Mouse (Mus musculus) heart, postnatal 25 days (tissue): Measurements from ENCODE around the gene Hectd4. TPM values are rescaled to one million over a fixed set of nuclear protein-coding genes. Genes with fewer than 3 reads are reported as not detected.

Source experiments
- DNase-seq: peaks from one replicate; pipeline ENCODE4 v3.0.0; 2022; ENCODE audit warnings: low spot score
- intact Hi-C: fragments of 180-260 bp; cut with DNase I; formaldehyde crosslinking; loops from one replicate; pipeline ENCODE4 v1.15.1; 2025
- total RNA-seq, 2 experiments: library from RNA; stranded (reverse); gene quantifications; 2 replicates each; pipeline ENCODE4 v1.2.3; 2021

Gene Hectd4
- 10 to 100 TPM; 19.3 to 23.0 TPM for total RNA-seq

DNA sequence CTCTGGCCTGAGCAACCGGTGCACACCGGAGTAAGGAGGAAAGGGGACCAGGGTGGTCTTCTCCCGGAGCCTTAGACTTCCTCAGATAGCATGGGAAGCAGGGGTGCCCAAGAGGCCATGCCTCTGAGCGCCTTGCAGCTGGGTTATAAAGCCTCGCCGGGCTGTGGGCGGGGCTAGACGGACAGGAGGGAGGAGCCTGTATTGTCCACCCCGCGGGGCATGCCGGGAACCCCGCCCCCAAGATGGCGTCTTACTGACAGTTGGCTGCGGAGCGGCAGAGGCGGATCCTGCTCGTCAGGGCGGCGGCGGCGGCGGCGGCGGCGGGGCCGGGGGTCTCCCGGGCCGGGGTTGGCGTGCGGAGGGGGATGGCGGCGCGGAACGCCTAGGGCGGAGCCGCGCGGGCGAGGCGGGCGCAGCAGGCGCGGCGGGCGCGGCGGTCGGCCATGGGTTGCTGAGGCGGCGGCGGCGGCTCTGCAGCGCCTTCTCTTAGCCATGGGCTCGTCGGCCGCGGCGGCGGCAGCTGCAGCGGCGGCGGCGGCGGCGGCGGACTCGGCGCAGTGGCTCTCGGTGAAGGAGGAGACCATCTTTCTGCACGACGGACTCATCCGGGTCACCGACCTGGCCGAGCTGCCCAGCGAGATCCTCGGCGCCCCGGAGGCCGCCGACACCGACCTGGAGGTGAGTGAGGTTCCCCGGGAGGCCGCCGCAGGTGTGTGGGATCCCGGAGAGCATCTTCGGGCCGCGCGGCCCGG is at the start of gene Hectd4:
Hectd4 (plus strand) TSS at position 240 of the 752 bp plus-strand sequence.
- peak; percentile 90 for DNase-seq
- intact Hi-C loops: loop anchor here (5.0 kb wide), 2 partner anchors 157 to 177 kb away; partner anchors contain the start of gene Naa25

DNA sequence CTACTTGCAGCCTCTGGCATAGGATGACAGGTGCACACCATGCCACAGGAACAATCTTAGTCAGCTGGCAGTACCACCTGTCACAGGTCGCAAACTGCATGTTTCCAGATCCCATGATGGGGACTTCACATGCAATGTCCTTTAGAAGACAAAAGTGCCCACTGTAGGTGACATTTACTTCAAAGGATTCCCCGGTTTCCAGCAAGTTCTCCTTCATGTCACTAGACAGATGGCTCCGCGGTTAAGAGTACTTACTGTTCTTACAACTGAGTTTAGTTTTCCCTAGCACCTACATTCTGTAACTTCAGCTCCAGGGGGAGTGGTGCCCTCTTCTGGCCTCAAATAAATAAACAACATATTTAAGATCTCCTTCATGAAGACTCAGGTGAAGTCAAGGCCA is 47.2 kb upstream of the Hectd4 start:
- intact Hi-C loops: no loop called here
- DNase-seq: no peak

DNA sequence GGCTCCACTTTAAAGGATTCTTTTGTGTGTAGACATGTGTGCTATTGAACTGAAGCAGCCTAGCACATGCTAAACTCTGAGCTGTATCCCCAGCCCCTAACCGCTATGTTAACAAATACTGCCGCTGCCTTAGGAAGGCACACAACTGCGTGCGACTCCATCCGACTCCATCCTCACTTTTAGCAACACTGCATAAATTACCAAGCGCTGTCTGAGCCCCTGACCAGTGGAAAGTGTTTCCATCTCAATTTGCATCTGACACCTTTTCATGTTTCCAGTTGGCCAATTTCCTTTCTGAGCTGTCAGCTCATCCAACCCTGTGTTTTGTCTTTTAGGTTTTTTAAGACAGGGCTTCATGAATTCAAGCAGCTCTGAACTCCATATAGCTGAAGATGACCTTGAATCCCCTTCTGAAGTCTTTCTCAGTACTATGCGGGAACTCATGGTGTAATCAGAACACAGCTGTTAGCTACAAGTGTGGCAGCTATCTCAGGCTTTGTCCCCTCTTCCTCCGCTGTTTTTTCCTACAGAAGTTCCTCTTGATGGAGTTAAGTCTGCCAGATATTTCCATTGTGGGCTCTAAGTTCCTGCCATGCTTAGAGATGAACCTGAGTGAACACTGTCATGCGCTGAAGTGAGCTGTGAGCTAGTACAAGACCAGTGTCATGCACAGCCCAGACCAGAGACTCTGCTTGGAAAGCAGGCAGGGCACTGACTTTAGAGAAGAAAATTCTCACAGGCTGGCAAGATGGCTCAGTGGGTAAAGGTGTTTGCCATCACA is 40.8 kb upstream of the Hectd4 start:
- no peak for DNase-seq
- intact Hi-C loops: no loop called here

DNA sequence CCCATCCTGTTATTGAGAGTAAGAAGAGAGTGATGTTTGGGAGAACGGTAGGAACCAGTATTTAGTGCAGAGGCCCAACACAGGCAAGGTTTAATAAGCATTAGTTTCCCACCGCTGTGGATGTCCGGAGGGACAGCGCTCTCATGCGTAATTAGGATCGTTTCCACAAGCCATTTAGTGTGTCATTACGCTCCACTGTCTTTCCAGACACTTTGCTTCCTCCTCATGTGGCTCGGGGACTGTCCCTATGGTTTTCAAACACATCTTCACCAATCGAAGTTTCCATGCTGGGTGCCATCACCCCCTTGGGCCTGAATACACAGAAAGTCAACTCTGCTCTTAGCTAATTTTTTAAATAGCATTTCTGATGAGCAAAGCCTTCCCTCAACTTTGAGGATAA is 36.8 kb upstream of the Hectd4 start:
- intact Hi-C loops: no loop called here
- DNase-seq: no peak

DNA sequence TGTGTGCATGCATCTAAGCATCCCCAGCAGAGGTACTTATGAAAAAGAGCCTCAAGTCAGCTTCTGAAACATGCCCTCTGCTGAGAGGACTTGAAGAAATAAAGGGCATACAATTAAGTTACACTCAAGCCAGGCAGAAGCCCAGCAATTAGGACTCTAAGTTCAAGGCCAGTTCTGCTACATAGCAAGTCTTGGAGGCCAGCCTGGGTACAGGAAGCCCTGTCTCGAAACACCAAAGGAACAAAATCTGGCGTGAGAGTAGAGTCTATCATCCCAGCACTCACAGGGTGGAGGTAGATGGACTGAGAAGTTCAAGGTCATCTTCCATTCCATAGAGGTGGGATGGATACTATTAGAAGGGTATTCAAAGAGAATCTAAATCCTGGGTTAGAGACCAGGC is 35.6 kb upstream of the Hectd4 start:
- intact Hi-C loops: no loop called here
- DNase-seq: no peak

DNA sequence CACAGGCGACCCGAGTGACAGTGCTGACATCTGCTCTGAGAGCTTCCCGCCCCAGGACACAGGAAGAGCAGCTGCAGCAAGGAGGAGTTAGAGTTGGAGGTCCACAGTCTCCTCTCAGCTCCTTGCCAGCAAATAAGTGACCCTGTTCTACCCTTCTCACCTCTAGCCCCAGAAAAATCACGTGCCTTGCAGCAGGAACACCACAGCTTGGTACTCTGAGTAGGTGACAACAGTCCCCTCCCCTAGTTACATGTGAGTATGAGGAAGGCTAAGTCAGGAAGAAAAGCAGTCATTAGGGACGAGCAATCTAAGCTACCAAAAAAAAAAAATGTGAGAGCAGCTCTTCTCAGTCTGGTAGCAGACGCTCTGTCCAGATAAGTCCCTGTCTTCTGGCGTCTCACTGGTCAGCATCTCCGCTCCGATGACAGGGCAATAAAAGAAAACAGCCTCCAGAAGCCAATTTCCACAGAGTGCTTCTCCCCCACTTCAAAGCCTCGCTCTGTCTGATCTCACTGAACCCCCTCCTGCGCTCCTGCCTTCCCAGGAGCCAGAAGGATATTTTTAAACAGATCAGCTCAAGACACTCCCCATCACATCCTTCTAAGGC is 35.0 kb upstream of the Hectd4 start:
- DNase-seq: no peak
- intact Hi-C loops: no loop called here

DNA sequence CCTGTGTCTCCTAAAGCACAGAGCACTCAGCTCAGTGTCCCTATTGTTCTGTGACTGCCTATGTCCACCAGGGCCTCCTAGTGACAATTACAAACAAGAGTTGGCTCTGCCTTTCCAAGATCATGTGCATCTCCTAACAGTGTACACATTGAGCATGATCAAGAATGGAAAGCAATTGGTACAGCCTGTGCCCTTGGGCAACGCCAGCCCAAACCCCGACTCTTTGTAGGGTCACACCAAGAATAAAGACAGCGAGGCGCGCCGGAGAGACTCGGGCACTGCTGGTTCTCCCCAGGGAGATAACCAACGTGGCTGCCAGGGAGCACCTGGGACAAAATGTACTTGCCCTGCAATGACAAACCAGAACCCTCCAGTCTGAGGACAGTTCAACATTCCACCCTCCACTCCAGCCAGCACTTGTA is 32.4 kb upstream of the Hectd4 start:
- intact Hi-C loops: no loop called here
- DNase-seq: peak; percentile 44

DNA sequence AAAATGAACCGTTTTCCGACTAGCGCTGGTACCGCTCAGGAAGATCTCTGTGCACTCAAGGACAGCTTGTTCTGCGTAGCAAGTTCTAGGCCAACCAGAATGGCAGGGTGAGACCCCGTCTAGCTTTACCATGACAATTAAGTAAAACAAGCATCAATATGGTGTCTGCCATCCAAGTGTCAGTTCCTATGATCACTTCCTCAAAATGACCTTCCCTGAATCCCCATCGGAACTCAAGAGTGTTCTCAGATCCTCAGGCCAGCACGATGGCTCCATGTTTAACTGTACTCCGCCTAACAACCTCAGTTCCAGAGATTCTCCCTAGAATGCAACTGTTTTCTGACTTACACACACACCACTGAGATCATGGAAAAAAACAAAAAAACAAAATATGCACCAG is 31.8 kb upstream of the Hectd4 start:
- intact Hi-C loops: no loop called here
- DNase-seq: no peak

DNA sequence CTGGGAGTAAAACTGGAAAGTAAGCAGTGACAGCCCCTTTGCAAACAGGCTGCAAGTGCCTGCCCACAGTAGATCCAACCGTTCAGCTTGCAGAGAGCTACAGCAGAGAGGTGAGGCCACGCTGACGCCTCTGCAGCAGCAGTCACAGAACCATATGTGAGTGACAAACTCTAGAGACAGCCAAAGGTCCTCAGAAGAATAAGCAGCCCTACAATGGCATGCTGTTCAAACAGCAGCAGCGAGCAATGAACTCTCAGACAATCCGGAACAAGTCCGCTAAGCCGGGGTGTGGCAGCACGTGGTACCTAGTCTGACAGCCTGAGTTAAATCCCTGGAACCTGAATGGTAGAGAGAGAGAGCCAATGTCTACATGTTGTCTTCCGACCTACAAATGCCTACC is 30.8 kb upstream of the Hectd4 start:
- no peak for DNase-seq
- intact Hi-C loops: no loop called here

DNA sequence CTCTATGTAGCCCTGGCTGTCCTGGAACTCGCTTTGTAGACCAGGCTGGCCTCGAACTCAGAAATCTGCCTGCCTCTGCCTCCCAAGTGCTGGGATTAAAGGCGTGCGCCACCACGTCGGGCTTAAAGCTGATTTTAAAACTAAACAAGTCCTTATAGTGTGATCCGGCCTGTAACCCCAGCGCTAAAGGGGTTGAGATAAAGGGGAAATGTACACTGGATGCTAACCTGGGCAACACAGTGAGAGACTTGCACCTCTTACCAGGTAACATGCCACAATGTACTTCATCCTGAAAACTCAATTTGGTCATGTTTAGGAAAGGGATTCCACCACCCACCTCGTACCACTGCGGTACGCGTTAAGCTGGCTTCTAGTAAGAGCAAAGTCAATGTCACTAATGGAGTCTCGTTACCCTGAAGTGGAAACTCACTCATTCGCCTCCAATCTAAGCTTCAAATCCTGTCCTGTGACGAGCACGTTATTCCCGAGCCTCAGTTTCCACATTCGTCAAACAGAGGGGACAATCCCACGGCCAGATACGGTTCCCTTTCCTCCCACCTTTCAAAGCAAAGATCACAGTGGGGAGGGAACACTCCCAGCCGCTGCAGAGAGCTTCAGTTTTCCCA is 29.7 kb upstream of the Hectd4 start:
- intact Hi-C loops: no loop called here
- DNase-seq: no peak

DNA sequence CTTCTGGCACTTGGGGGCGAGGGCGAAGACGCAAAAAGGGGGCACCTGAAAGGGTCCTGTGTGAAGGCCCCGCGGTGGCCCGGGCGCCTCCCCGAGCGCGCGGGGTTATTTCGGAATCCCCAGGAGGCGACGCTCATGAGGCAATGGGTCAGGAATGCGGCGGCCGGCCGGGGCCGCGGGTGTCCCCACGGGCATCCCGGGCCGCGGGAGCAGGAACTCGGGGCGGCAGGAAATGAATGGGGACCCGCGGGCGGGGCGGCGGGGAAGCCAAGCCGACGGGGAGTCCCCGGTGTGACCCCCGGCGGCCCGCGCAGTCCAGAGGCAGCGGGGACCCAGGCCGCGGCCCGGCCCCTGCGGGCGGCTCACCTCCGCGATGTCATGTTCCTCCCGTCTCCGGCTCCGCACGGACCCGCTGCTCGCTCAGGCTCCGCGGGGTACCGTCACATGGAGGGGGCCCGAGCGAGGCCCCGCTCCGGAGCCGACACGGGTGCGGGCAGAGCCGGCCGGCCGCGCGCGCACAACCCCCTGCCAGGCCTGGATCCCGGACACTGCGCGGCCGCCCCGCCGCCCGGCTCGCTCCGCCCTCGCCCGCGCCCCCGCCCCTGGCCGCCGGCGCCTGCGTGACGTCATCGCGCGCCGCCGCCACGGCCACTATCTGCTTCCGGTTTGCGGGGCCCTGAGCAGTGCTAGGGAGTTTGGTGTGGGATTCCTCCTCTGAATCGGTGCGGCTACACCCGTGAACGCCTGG is 29.0 kb upstream of the Hectd4 start, which contains the start of gene Ptpn11:
Ptpn11 (minus strand) TSS at position 562 of the 748 bp plus-strand sequence.
- DNase-seq: peak; percentile 62
- intact Hi-C loops: no loop called here

DNA sequence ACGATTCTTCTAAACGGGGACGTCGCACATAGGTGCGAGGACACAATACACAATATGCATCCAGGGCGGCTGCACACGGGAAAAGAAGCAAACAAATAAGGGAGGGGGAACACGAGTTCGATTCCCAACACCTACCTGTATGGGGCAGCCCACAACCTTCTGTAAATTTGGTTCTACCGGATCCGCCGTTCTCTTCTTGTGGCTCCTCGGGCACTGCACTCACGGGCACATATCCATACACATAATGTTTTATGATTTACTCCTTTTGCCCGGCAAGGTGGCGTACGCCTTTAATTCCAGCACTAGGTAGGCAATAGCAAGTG is 28.5 kb upstream of the Hectd4 start:
- DNase-seq: no peak
- intact Hi-C loops: no loop called here

DNA sequence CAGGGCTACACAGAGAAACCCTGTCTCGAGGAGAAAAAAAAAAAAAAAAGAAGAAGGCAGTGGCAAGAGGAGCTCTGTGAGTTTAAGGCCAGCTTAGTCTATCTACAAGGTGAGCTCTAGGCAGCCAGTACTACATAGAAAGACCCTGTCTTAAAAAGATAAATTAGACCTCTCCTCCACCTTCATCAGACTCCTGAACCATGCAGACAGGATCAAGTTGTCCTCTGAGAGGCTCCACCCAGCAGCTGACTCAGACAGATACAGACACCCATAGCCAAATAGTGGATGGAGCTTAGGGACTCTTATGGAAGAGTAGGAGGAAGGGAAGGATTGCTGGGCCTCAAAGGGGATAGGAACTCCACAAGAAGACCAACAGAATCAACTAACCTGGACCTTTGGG is 25.8 kb upstream of the Hectd4 start:
- no peak for DNase-seq

DNA sequence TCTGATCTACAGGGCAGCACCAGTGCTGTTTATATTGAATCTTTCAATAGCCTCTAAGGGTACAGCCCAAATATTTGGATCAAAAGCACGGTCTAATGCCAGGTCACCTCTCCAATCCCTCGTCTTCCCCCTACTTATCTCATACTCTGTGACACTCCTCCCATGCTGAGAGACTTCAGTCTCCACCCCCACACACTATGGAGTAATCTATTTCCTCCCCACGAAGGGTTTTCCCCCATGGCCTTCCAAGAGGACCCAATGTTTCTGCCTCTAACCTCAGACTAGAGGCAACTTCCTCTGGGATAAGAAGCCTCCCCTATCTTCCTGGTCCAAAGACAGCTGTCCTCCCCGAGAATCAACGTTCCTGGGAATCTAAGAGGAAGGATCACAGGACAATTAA is 23.3 kb upstream of the Hectd4 start:
- DNase-seq: no peak
- intact Hi-C loops: no loop called here

More for the DNA sequence above, 25.8 kb upstream of the Hectd4 start:
- intact Hi-C loops: no loop called here

DNA sequence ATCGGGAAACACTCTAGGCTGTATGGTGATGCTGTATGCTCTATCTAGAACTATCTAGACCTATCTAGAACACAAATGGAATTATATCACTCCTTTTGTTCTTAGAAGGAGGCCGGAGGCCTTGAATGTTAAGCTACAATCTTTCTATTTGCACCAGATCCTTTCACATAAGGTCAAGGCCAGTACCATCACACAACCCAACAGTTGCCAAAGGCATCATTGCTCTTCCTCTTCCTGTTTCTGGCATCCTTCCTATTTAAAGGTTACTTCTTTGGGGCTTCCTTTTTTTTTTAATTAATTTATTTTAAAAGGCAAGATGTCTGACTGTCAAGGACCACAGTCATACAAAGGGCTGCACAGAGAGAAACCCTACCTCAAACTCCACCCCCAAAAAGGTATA is 22.7 kb upstream of the Hectd4 start:
- intact Hi-C loops: no loop called here

DNA sequence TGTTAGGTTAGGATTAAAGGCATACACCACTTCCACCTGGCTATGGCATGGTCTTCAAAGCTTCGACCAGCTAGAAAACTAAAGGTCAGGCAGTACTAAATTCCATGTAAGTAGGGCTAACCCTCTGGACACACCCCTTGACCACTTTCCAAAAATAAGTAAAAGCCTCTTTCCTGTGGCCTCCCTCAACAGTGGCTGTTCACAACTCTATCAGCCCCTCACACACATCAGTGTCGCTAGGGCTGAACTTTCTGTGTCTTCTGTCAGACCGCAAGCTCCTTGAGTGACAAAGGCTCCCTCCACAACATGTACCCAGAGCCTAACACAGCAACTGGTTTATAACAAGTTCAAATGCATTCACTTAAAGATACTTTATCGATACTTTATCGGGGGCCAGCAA is 21.6 kb upstream of the Hectd4 start:
- intact Hi-C loops: no loop called here
- DNase-seq: no peak

More for the DNA sequence above, 22.7 kb upstream of the Hectd4 start:
- DNase-seq: no peak

DNA sequence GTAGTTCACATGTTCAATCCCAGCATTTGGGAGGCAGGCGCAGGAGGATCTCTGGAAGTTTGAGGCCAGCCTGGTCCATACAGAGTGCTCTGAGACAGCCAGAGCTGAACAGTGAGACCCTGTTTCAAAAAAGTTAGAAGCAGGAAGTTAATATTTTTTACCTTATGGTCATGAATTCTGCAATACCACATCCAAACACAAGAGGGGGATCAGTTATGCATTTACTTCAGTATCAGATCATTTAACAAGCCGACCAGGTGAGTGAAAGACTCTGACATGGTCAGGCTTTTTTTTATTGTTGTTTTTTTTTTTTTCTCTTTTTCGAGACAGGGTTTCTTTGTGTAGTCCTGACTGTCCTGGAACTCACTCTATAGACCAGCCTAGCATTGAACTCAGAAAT is 18.3 kb upstream of the Hectd4 start:
- intact Hi-C loops: no loop called here
- no peak for DNase-seq

DNA sequence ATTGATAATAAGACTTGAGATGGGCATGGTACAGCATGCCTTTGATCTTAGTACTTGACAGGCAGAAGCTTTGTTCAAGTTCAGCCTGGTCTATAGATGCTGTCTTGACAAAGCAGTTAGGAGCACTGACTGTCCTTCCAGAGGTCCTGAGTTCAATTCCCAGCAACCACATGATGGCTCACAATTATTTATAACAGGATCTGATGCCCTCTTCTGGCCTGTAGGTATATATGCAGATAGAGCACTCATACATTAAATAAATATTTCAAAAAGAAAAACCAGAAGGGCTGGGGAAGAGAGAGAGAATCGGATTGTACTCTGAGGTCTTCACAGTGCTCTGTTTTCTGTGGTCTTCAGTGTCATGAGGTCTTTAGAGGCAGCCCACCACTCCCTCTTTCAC is 17.6 kb upstream of the Hectd4 start:
- intact Hi-C loops: no loop called here
- DNase-seq: no peak

DNA sequence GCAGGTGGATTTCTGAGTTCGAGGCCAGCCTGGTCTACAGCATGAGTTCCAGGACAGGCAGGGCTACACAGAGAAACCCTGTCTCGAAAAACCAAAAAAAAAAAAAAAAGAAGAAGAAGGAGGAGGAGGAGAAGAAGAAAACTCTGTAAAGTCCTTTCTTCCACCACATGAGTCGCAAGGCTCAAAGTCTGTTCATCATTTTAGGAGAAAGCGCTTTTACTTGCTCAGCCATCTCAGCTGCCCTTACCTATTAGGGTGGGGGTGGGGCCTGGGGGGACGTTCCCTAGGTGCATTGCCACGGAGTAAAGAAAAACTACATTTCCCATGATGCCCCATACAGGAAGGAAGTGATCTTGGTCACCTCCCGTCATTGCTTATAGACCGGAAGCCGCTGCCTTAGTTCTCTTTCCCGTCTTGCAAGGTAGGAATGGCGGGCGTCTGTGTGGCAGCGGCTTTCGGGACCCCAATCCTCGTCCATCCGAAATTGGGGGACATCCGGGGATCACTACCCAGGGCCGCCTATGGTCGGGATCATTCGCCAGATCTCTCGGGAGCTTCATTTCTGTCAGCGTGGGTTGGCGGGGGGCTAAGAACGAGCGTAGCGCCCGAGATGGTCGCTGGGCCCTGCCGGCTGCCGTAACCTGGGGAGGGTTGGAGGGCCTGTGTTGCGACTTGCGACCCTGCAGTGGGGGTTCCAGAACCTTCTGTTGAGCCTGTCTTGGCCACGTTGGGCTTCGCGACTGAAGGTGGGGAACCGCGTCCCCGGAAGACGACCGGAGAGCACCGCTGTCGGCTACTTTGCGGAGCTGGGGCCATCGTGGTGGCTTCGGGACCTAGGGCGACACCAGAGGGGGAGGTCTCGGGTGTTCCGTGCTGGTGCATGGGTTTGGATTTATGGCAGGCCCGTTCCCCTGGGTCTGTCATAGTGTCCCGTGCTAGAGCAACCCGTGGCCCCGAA is 15.6 kb upstream of the Hectd4 start, which contains the start of gene Rpl6:
Rpl6 (plus strand) TSS at position 350 of the 958 bp plus-strand sequence.
- peak; percentile 66 for DNase-seq
- intact Hi-C loops: no loop called here
